Mouse (Mus musculus): ENCODE results near the gene Dusp22. TPM values are rescaled to one million over a fixed set of nuclear protein-coding genes. Genes with fewer than 3 reads are reported as not detected.

Gene Dusp22
- total RNA-seq, 2 experiments from 2014 or later = 40.5 to 45.5 TPM

DNA sequence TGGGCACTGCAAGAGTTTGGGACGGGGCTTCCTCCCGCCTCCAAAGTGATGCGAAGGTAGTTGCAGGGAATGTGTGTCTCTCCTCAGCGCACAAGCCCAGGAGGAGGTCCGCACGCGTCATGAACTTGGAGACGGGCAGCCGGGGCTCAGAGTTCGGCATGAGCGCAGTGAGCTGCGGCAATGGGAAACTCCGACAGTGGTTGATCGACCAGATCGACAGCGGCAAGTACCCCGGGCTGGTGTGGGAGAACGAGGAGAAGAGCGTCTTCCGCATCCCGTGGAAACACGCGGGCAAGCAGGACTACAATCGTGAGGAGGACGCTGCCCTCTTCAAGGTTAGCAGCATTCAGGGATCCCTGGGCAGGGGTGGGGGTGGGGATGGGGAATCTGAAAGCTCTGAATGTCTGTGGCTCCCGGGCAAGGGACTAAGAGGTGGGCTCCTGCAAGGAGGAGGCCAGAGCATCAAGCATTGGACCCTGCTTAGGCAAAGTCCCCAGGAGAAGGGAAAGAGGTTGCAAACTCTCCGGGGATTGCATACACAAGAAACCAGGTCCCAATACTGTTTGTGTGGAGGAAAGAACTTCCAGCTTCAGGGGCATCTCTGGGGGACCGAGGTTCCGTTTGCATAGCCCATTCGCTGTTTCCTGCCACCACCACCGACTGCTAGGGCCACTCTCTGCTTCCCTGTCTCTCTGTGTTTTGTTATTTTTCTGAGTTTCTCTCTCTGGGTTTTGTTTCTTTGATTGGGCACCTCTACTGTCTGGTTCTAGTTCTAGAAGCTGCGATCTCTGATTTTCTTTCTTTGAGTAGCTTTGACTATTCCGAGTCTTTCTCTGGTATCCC is 90.9 kb downstream of the Dusp22 start:
- no peak for DNase-seq

DNA sequence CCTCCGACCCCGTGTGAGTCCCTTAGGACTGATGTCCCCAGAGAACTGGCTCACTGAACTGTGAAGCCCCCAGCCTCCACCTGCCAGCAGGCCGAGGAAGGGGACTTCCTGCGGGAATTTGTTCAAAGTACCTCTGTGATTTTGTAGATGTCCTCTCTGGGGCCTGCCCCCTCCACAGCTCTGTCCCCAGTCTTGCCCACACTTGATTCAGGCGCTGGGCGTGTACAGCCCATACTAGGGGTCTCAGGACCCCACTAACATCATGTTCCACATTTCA is 91.4 kb downstream of the Dusp22 start:
- no peak for DNase-seq

DNA sequence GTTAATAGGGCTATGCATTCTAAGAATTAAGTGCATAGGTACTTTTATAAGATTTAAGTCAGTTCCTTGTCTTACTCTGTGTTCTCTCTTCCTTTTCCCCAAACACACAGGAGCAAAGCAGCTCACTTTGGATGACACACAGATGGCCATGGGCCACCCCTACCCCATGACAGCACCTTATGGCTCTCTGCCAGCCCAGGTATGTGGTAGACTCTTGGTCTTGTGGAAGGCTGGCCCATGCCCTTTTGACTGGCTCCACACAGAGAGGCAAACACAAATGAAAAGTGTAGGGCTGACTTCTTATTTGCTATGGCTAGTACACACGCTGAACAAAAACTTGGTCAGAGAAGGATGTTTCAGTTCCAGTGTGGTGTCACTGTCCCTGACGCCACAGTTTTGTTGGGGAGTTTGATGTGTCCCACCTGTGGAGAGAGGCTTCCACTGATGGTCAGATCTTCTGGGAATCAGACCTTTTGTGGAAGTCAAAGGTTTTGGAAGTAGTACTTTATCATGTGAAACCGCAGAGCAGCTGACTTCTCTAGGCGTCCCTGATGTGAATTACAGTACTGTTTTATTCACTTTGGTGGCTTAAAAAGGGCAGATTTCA is 92.9 kb downstream of the Dusp22 start:
- no peak for DNase-seq

DNA sequence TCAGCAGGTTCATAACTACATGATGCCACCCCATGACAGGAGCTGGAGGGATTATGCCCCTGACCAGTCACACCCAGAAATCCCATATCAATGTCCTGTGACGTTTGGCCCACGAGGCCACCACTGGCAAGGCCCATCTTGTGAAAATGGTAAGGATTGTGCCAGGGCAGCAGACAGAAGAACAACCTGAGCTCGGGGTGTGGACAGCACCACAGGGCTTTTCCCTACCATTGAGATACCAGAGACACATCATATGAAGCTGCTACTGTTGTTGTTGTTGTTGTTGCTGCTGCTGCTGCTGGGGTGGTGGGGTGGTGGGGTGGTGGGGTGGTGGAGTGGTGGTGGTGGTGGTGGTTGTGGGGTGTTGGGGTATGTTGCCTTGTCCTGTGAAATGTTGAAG is 93.6 kb downstream of the Dusp22 start:
- no peak for DNase-seq

DNA sequence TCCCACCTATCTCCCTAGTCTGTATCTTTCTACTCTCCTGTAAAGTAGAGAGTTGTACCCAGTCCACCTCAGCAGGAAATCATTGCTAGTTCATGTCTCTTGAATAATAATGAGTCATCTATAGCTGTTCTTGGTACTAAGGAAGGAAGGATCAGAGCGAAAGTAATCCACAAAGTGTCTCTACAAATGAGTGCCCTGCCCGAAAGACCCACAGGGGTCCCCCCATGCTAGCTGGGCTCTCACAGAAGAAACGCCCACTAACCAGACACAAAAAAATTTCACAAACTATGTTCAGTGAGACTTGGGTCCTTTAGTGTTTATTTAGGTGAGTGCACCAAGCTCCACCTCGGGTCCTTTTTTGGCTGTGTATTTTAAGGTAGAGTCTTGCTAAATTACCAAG is 94.3 kb downstream of the Dusp22 start:
- no peak for DNase-seq

DNA sequence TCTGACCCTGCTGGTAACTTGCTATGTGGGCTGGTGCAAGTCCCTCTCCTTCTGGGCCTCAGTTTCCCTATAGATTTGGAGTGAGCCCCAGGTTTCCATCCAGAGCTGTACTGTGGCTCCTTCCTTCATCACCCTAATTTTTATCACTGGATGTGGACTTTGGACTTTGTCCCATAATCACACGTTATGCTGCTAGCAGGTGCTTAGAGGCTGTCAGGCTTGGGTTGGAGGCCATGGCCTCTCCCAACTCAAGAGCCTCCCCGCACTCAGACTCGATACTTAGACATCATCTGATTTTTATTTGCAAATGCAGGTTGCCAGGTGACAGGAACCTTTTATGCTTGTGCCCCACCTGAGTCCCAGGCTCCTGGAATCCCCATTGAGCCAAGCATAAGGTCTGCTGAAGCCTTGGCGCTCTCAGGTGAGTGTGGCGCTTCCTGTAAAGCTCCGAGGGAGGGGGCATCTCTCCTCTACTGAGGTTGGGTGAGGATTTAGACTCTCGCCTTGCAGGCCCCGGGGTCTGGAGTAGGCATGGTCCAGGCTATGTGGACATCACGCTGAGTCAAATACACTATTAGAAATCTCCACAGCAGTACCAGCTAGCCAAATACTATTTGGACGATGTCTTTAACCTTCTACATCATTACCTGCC is 95.2 kb downstream of the Dusp22 start:
- no peak for DNase-seq

DNA sequence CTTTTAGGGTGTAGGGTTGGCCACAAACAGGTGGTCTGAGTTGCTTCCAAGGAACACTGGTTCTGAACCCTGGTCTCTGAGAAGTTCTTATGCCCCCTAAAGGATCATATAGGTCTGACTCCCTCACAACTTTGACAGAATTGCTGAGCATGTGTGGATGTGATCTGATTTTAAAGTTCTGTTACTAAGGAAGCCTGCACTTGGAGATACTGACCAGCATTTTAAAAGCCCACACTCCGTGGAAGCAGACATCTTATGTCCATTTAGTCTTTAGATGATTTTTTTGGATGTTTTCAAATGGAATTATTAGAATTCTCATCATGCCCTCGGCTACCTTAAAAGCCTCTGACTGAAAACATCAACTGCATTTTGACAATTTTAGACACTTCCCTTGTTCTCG is 95.8 kb downstream of the Dusp22 start:
- DNase-seq = no peak

DNA sequence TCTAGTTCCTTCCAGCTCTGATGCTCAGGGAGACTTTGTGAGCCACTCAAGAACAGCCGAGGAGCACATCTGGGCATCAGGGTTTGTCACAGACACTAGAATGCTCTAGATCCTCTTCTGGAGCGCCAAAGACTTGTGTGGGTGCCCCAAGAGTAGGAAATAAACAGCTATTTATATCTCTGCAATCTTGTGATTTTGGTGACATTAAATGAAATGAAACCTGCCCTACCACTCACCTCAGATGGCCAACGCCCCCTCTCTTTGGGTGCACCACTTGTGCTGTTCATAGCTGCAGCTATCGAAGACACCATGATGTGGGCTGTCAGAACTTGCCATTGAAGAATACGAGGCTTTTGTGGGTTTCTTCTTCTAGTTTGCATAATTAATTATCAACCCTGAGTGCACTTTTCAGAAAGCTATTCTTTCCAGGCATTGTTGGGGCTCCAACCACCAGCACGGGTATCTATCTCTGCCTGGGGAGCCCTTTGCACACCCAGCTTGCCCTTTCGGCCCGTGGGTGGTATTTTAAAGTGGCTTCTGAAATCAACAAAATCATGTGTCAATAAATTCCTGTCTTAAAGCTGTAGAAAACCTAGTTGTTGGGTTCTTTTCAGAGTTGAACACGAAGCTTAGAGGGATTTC is 96.3 kb downstream of the Dusp22 start:
- no peak for DNase-seq

DNA sequence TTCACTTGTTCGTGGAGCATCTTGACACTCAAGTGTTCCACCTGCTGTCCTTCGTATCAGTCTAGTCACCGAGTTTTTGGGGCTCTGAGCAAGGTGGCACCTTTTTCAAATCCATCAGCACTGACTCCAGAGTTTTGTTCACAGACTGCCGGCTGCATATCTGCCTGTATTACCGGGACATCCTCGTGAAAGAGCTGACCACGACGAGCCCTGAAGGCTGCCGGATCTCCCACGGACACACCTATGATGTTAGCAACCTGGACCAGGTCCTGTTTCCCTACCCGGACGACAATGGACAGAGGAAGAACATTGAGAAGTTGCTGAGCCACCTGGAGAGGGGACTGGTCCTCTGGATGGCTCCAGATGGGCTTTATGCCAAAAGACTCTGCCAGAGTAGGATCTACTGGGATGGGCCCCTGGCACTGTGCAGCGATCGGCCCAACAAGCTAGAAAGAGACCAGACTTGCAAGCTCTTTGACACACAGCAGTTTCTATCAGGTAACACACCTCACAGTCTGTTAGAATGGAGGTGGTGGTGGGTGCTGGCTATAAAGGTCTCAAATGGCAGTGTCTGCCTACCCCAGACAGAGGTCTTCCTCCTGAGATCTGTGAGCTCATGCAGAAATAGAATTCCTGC is 97.6 kb downstream of the Dusp22 start:
- no peak for DNase-seq

DNA sequence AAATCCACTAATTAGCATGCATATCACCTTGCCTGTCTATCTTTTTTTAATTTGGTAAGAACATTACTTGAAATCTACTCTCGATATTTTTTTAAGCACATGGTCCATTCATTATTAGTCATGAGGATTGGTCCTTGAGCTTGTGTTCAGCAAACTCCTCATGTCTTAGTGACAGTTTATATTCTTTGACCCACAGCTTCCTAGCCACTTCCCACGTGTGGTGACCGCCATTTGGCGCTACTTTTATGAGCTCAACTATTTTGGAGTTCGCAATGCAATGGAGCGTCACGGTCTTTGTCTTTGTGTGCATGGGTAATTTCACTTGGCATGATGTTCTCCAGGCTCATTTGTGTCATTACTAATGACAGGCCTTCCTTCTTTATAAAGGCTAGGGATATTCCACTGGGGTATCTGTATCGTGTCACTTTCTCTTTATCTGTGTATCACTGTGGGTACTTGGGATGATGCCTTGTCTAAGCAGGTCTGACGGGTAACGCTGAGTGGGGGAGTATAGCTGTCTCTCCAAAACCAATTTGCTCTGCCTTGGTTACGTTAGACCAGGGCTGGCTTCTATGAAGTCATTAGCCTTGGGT is 99.1 kb downstream of the Dusp22 start:
- DNase-seq = no peak

DNA sequence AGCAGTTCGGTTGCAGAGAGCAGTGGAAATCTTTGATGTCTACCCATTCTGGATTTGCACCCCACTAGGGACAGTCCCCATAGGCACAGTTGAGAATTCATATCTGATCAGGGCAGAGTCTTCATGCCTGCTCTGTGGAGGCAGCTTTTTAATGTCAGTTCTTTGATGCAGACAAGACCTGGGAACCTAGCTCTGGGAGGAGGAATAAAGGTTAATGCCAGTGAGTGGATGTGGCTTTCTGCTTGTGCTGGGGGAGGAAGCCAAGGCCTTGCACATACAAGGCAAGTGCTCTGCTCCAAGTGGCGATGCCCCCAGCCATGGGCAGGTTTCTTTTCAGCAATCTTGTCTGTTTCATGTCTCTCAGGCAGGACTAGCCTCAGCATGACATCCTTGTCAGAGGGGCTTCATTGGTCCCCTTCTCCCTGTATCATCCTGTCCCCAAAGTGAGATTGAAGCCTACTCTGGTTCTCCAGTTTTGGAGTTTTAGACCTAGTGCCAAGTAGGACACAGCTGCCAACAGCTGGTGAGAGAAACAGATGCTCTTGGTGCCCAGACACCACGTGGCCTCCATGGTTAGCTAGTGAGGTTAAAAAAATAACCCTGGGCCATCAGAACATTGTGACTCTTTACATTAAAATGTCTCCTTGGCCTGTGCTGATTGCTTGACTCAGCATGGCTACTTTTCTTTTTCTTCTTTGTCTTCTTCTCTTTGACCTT is 100.7 kb downstream of the Dusp22 start:
- DNase-seq = no peak

Other genes starting within 250 kb of the Dusp22 start
- gene Uqcrfs1, start 114.6 kb upstream of the Dusp22 start, total RNA-seq (2021) = 100 to 1,000 TPM; 344 to 438 TPM
- 1 to 10 TPM; 1.8 to 2.7 TPM for gene Irf4, start 89.2 kb downstream of the Dusp22 start, total RNA-seq (2021)